Mouse (Mus musculus): ENCODE data around the gene Mat2a. TPM values are rescaled to one million over a fixed set of nuclear protein-coding genes. Genes with fewer than 3 reads are reported as not detected.

Gene Mat2a
- polyA plus RNA-seq, 1 experiment from 2014 or later, result 320 TPM

DNA sequence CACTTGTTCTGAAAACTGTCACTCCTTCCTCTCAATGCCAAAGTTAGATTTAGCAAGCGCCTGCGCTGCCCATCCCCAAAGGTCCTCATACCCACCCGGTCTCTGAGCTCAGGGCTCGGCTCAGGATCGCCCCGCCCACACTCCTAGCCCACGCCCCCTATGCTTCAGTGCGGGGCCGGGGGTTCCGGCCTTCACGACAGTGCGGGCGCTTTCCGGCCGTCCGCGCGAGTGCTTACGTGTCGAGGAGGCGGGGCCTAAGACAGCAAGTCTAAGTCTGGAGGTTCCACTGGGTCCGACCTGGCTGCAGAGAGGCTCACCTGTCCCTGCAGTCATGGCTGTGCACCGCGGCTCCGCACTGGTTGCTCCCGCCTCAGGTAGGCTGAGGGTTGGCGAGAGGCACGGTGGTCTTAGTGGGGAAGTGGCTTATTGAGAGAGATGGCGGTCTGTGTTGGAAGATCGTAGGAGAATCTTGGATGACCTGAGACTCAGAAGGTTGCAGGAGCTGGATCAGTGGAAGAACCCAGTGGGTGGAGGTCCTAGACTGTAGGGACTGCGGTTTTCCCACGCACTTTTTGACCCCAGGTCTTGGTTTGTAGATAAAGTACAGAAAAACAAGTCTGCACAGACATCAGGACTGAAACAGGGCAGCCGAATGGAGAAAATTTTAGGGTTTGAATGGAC is 25.1 kb downstream of the Mat2a start, which contains the start of gene Ggcx:
Ggcx (plus strand) TSS at position 233 of the 681 bp plus-strand sequence.
- peak; percentile 95 for ATAC-seq (replicated peaks; ENCODE audit: low FRiP score, low read depth)
- H3K4me3 ChIP-seq (replicated peaks; ENCODE audit: low read depth, low read length), result peak within 1 kb of the TSS; percentile 71
- no peaks in the 10 kb centered on the region; the same call in 1 of the 2 replicates for H3K4me1 ChIP-seq (replicated peaks; ENCODE audit: insufficient read depth, low read length)
- under 1% methylated on average over 33 of the region's 33 CpGs for whole genome bisulfite sequencing
- peak; percentile 39; the same call in 1 of the 2 replicates for TF ChIP-seq CTCF (IDR thresholded peaks at IDR 0.05; ENCODE audit: low read depth)
- peak within 1 kb of the TSS; percentile 72 for H3K27ac ChIP-seq
- peak; percentile 97 for DNase-seq (ENCODE audit: low spot score)
- no peaks in the 10 kb centered on the region for H3K27me3 ChIP-seq (ENCODE audit: insufficient read depth, low read length)
- H3K36me3 ChIP-seq (ENCODE audit: insufficient read depth, low read length), result peaks cover 12% of the 10 kb centered on the region
- peak within 1 kb of the TSS; percentile 83 for H3K4me2 ChIP-seq (ENCODE audit: low read length)
- H3K9ac ChIP-seq (ENCODE audit: low read depth, low read length), result peak within 1 kb of the TSS; percentile 75
- no peaks in the 10 kb centered on the region for H3K9me3 ChIP-seq (replicated peaks; ENCODE audit: low read length)

DNA sequence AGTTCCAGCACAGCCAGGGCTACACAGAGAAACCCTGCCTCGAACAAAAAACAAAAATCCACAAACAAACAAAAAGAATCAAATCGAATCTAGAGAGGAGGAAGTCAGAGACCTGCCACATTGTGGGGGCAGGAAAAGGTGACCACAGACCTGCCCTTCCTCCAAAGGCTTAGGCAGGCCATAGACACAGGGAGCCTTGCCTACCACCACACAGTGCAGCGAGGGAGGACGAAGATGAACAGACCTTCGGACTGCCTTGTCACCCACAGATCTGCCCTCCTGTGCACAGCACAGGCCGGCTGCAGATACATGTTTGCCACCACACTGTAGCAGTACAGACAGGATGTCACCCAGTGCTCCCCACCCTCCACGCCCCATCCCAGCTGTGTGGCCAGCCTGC is 28.8 kb downstream of the Mat2a start:
- Histone ChIP-seq H3K4me3 (replicated peaks; ENCODE audit: low read depth, low read length) (no peak overlapping the region), H3K4me1 (replicated peaks; ENCODE audit: insufficient read depth, low read length) (no peaks in the 10 kb centered on the region; the same call in 1 of the 2 replicates), H3K27ac (no peak overlapping the region), H3K4me2 (ENCODE audit: low read length) (no peak overlapping the region), H3K9me3 (replicated peaks; ENCODE audit: low read length) (no peaks in the 10 kb centered on the region), H3K9ac (ENCODE audit: low read depth, low read length) (no peak overlapping the region), H3K27me3 (ENCODE audit: insufficient read depth, low read length) (no peaks in the 10 kb centered on the region), H3K36me3 (ENCODE audit: insufficient read depth, low read length) (no peaks in the 10 kb centered on the region)
- ATAC-seq (replicated peaks; ENCODE audit: low FRiP score, low read depth) (no peak), DNase-seq (ENCODE audit: low spot score) (no peak)
- no peak for TF ChIP-seq CTCF (IDR thresholded peaks at IDR 0.05; ENCODE audit: low read depth)
- WGBS, result 72% methylated on average over 7 of the region's 7 CpGs

DNA sequence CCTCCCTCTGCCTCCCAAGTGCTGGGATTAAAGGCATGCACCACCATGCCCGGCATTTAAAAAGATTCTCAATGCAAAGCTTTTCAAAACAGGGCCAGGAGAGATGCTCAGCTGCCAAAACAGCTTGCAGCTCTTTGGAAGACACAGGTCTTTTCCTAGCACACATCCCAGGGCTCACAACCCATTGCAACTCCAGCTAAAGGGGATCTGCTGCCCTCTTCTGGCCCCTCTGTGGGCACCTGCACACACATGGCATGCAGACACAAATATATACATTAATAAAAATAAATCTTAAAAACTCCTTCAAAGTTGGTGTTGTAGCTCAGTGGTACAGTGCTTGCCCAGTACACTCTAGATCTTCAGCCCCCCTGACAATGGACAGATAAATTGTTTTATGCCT is 29.4 kb downstream of the Mat2a start:
- ATAC-seq (replicated peaks; ENCODE audit: low FRiP score, low read depth) (no peak), DNase-seq (ENCODE audit: low spot score) (no peak)
- Histone ChIP-seq H3K9me3 (replicated peaks; ENCODE audit: low read length) (no peaks in the 10 kb centered on the region), H3K36me3 (ENCODE audit: insufficient read depth, low read length) (no peaks in the 10 kb centered on the region), H3K27me3 (ENCODE audit: insufficient read depth, low read length) (no peaks in the 10 kb centered on the region), H3K4me1 (replicated peaks; ENCODE audit: insufficient read depth, low read length) (no peaks in the 10 kb centered on the region; the same call in 1 of the 2 replicates), H3K27ac (no peak overlapping the region), H3K9ac (ENCODE audit: low read depth, low read length) (no peak overlapping the region), H3K4me3 (replicated peaks; ENCODE audit: low read depth, low read length) (no peak overlapping the region), H3K4me2 (ENCODE audit: low read length) (no peak overlapping the region)
- WGBS, result 35% methylated on average over 1 of the region's 1 CpGs
- TF ChIP-seq CTCF (IDR thresholded peaks at IDR 0.05; ENCODE audit: low read depth), result no peak

DNA sequence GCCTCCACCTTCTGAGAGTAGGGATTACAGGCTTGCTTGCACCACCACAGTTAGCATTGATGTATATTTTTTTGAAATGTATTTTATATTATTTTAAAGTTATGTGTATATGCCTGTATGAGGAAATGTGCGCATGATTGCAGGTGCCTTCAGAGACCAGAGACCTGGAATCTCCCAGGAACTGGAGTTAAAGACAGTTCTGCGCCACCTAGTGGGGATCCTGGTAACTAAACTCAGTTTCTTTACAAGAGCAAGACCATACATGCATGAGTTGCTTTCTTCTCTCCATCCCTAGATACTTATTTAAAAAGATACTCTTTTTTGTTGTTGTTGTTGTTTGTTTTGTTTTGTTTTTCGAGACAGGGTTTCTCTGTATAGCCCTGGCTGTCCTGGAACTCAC is 29.8 kb downstream of the Mat2a start:
- TF ChIP-seq CTCF (IDR thresholded peaks at IDR 0.05; ENCODE audit: low read depth), result peak; percentile 75
- ATAC-seq (replicated peaks; ENCODE audit: low FRiP score, low read depth), result no peak
- peak; percentile 87 for DNase-seq (ENCODE audit: low spot score)

DNA sequence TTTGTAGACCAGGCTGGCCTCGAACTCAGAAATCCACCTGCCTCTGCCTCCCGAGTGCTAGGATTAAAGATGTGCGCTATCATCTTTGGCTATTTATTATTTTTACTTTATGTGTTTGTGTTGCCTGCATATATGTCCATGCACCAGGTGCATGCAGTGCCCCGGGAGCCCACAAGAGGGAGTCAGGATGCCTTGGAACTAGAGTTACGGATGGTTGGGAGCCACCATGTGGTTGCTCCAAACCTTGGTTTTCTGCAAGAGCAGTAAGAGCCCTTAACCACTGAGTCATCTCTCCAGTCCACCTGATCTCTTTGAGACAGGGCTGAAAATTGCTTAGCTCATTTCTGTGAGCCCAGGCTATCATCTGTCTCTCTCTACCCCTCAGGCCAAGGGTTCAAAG is 32.2 kb downstream of the Mat2a start:
- Histone ChIP-seq H3K9ac (ENCODE audit: low read depth, low read length) (no peak overlapping the region), H3K4me2 (ENCODE audit: low read length) (no peak overlapping the region), H3K4me1 (replicated peaks; ENCODE audit: insufficient read depth, low read length) (no peaks in the 10 kb centered on the region), H3K27me3 (ENCODE audit: insufficient read depth, low read length) (no peaks in the 10 kb centered on the region), H3K9me3 (replicated peaks; ENCODE audit: low read length) (no peaks in the 10 kb centered on the region), H3K4me3 (replicated peaks; ENCODE audit: low read depth, low read length) (no peak overlapping the region), H3K27ac (no peak overlapping the region), H3K36me3 (ENCODE audit: insufficient read depth, low read length) (no peaks in the 10 kb centered on the region)
- peak; percentile 99 for TF ChIP-seq CTCF (IDR thresholded peaks at IDR 0.05; ENCODE audit: low read depth)
- DNase-seq (ENCODE audit: low spot score) (peak; percentile 89), ATAC-seq (replicated peaks; ENCODE audit: low FRiP score, low read depth) (peak; percentile 79)
- WGBS, result 5% methylated on average over 5 of the region's 5 CpGs

More for the DNA sequence above, 29.8 kb downstream of the Mat2a start:
- H3K36me3 ChIP-seq (ENCODE audit: insufficient read depth, low read length), result no peaks in the 10 kb centered on the region
- no peak overlapping the region for H3K4me2 ChIP-seq (ENCODE audit: low read length)
- H3K27me3 ChIP-seq (ENCODE audit: insufficient read depth, low read length), result no peaks in the 10 kb centered on the region
- H3K4me1 ChIP-seq (replicated peaks; ENCODE audit: insufficient read depth, low read length), result no peaks in the 10 kb centered on the region
- no peak overlapping the region for H3K27ac ChIP-seq
- no peak overlapping the region for H3K9ac ChIP-seq (ENCODE audit: low read depth, low read length)
- no peaks in the 10 kb centered on the region for H3K9me3 ChIP-seq (replicated peaks; ENCODE audit: low read length)
- 12% methylated on average over 3 of the region's 3 CpGs for WGBS
- H3K4me3 ChIP-seq (replicated peaks; ENCODE audit: low read depth, low read length), result no peak overlapping the region

DNA sequence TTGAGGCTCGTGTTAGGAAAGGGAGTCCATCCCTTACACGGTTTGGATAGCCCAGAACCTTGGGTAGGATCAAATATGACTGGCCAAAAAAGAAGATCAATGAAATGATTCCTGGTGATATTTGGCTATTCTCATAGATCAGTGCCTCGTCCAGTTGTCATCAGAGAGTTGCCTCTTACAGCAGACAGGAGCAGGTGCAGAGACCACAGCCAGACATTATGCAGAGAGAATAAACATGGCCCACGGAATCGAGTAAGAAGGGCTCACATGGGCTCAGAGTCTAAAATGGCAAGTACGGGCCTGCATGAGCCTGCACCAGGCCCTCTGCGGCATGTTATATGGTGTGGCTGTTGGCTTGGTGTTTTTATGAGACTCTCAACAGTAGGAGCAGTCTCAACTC is 34.0 kb downstream of the Mat2a start:
- Histone ChIP-seq H3K4me2 (ENCODE audit: low read length) (no peak overlapping the region), H3K27ac (no peak overlapping the region), H3K27me3 (ENCODE audit: insufficient read depth, low read length) (no peaks in the 10 kb centered on the region), H3K9ac (ENCODE audit: low read depth, low read length) (no peak overlapping the region), H3K36me3 (ENCODE audit: insufficient read depth, low read length) (no peaks in the 10 kb centered on the region), H3K4me1 (replicated peaks; ENCODE audit: insufficient read depth, low read length) (no peaks in the 10 kb centered on the region), H3K9me3 (replicated peaks; ENCODE audit: low read length) (no peaks in the 10 kb centered on the region), H3K4me3 (replicated peaks; ENCODE audit: low read depth, low read length) (no peak overlapping the region)
- DNase-seq (ENCODE audit: low spot score), result no peak
- TF ChIP-seq CTCF (IDR thresholded peaks at IDR 0.05; ENCODE audit: low read depth), result no peak
- WGBS, result 80% methylated on average over 7 of the region's 7 CpGs
- ATAC-seq (replicated peaks; ENCODE audit: low FRiP score, low read depth), result no peak

All from kidney, postnatal 0 days (tissue).